Mouse (Mus musculus) kidney, adult 8-10 months (tissue): ENCODE measurements at regions not wholly inside any gene's neighbourhood (a gene's known extent, or its start where the extent isn't known, plus 50 kb on each side); places are given as distances from the start of the nearest gene placed in this dataset.

ENCODE experiments used
- DNase-seq, 2 experiments: peaks; one replicate each; pipeline ENCODE4 v3.0.0; 2022

DNA sequence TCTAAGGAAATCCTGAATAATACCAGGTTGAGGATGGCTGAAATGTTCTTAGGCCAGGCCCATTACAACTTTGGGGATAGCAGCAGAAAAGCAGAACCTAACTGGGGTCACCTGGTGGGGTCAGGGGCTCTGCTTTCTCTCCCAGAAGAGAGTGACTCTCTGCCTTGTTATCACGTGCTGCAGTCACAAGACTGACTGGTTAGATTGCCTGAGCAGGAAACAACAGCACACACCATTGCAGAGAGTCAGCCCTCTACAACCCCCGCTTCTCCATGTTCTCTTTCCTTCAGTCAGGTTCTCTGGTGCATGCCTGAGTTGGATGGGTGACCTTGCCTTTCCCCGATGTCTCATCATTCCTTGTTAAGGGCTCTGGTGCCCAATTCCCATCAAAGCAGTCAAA lies 91.2 kb upstream of the Hsd17b12 start:
- no peak for DNase-seq

- DNase-seq = no peak
These were observed 89.2 kb upstream of the Hsd17b12 start for GRCm38 (mm10) chr2:94246851-94247471.

GRCm38 (mm10) chr2:94246180-94246611 lies 88.4 kb upstream of the Hsd17b12 start:
- DNase-seq = no peak

DNA sequence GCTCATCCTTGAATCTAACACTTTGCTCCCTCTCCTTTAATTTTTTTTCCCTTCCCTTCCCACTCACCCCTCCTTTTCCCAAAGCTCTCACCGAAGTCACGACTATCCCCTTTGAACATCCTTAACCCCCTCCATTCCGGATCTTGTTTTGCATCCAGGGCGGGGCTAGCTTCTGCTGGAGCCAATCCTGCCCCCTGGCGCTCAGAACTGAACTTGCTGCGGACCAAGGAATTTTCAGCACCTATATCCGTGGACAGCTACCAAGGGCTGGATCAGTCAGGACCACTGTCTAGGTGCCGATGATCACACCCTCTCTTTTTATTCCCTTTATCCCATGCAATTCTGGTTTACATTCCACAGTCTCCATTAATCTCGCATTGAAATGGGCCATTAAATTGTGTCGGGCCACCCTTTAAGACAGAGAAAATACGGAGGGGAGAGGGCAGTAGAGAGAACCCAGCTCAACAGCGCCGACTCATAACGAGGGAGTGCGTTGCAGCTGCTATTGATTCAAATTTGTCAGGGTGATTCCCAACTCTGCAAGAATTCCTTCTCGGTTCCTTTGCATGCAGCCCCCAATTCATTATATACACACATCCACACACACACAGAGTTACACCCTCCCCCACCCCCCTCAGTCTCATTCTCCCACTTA lies 87.7 kb upstream of the Hsd17b12 start:
- peak; percentile 64 to 85 for DNase-seq

DNA sequence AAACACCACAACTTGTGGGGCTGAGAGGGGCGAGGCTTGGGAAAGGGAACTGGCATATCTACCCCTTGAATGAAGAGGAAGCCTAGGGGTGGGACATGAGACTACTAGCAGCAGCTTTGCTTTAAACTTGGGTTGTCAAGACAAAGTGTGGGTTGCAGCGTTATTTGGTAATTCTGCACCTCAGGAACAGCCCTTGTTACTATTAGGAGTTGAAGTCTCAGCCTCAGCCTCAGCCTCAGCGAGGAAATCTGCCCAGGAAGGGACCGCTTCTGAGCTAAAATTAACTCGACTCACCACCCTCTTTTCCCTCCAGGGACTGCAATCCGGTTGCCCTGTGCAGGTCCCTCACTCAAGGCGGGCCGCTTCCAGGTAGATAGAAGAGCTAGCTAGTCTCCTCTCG lies 86.4 kb upstream of the Hsd17b12 start:
- DNase-seq = no peak

DNA sequence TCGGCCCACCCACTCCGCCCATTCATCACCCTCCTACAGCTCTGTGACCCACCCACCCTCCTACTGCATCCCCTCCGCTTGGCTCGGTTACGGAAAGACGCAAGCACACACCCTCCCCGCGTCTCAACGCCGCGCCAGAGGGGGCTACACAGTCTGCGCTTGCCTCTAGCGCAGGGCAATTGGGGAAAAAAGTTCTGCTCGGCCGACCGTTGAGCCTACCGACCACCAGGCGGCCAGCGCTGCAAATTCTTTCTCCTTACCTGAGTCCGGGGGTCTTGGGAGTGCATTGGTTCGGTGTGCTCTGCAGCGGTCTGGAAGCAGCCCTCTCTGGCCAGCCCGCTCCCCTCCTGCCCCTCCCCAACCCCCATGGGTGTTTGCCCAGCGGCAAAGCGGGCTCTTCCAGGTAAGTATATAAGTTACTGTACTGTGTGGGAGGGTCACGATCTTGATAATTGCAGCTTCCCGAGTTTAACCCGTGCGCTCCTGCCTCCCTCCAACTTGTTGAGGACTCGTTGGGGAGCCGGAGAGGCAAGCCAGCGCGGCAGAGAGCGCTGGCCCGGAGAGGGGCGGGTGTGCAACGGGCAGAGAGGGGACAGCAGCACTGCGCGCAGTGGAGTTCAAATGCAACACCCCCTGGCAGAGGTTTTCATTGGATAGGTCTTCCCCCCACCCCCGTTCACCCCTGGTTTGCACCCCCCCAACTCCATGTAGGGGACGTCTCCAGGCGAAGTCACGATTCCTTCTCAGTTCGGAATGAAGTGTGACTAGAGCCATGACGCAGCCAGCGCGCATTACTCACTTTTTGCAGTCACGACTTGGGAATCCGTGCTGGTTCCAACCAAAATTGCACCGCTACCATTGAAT lies 85.5 kb upstream of the Hsd17b12 start:
- DNase-seq = no peak

GRCm38 (mm10) chr2:94242406-94243052 lies 84.8 kb upstream of the Hsd17b12 start:
- no peak for DNase-seq

GRCm38 (mm10) chr2:94242051-94242397 lies 84.3 kb upstream of the Hsd17b12 start:
- DNase-seq = no peak

- DNase-seq = no peak
These were observed 83.7 kb upstream of the Hsd17b12 start for GRCm38 (mm10) chr2:94241301-94242050.

GRCm38 (mm10) chr2:94240411-94240810 lies 82.6 kb upstream of the Hsd17b12 start:
- DNase-seq = no peak

- DNase-seq = no peak
These were observed 81.8 kb upstream of the Hsd17b12 start for GRCm38 (mm10) chr2:94239573-94239972.

GRCm38 (mm10) chr2:94236479-94236878 lies 78.7 kb upstream of the Hsd17b12 start:
- DNase-seq = no peak

- DNase-seq = no peak
These were observed 75.8 kb upstream of the Hsd17b12 start for GRCm38 (mm10) chr2:94233597-94233996.

- no peak for DNase-seq
These were observed 61.7 kb upstream of the Hsd17b12 start for GRCm38 (mm10) chr2:94219421-94219820.

DNA sequence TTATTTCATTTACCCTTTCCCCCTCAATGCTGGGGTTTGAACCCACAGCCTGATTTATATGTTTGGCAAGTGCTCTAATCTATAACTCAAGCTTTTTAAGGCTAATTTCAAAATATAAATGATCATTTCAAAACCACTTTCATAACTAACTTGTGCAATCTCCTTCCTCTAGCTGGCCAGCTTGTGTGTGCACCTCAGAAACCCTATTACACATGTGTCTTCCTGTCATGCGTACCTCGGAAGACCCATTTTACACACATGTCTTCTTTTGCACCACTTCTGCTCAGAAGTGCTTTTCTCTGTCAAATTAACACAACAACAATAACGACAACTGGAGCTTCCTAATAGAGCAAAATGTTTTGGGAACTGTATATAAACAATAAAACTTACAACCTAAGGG lies 59.7 kb upstream of the Hsd17b12 start:
- no peak for DNase-seq

- DNase-seq = no peak
These were observed 57.7 kb upstream of the Hsd17b12 start for GRCm38 (mm10) chr2:94215455-94215854.
